Mouse (Mus musculus) neural tube, embryonic 14.5 days (tissue): Measurements from ENCODE around the gene Duxbl1. TPM values are rescaled to one million over a fixed set of nuclear protein-coding genes. Genes with fewer than 3 reads are reported as not detected.
A peak's percentile ranks its signal among the peaks of the same experiment; 100 is the strongest.
"Not testable (repeated sequence)": the region's sequence is repeated elsewhere in the genome, so short reads cannot be mapped to it uniquely, and the experiment has no call there.

Source experiments
- ATAC-seq: fragments of 200-750 bp; cut with Nextera tagmentation; 2 replicates; pipeline ENCODE4 v1.8.0; 2017; ENCODE audit warnings: low read depth, mild to moderate bottlenecking, moderate TSS enrichment, moderate library complexity
- H3K27ac ChIP-seq: fragments of 300-500 bp; sonication (generic); 2 replicates; pipeline ENCODE4 v1.5.1; 2014; ENCODE audit warnings: low read depth, mild to moderate bottlenecking, control low read depth, low read length, moderate library complexity, mixed read lengths
- H3K27me3 ChIP-seq: fragments of 300-500 bp; sonication (generic); 2 replicates; pipeline ENCODE4 v1.6.1; 2014; ENCODE audit warnings: low read length; ENCODE audit not compliant: control insufficient read depth, insufficient read depth
- H3K36me3 ChIP-seq: fragments of 300-500 bp; sonication (generic); 2 replicates; pipeline ENCODE4 v1.6.1; 2014; ENCODE audit warnings: low read length, mixed read lengths; ENCODE audit not compliant: control insufficient read depth, insufficient read depth
- H3K4me1 ChIP-seq: fragments of 300-500 bp; sonication (generic); 2 replicates; pipeline ENCODE4 v1.6.1; 2014; ENCODE audit warnings: low read length; ENCODE audit not compliant: control insufficient read depth, insufficient read depth
- H3K4me2 ChIP-seq: fragments of 300-500 bp; sonication (generic); 2 replicates; pipeline ENCODE4 v1.6.1; 2014; ENCODE audit warnings: mild to moderate bottlenecking, low read depth, low read length, control low read depth
- H3K4me3 ChIP-seq: fragments of 300-500 bp; sonication (generic); 2 replicates; pipeline ENCODE4 v1.5.1; 2014; ENCODE audit warnings: low read depth, low read length, control low read depth, mixed read lengths
- H3K9ac ChIP-seq: fragments of 300-500 bp; sonication (generic); replicated peaks from 2 replicates; pipeline ENCODE4 v1.6.1; 2014; ENCODE audit warnings: low read depth, mild to moderate bottlenecking, control low read depth, low read length, mixed read lengths
- H3K9me3 ChIP-seq: fragments of 300-500 bp; sonication (generic); 2 replicates; pipeline ENCODE4 v1.6.1; 2016; ENCODE audit warnings: low read length; ENCODE audit not compliant: control insufficient read depth
- WGBS: fragments of 180-500 bp; shearing (Covaris S2); extraction: QIAGEN DNeasy Blood & Tissue Kit; methylation state at CpG from one replicate; pipeline ENCODE4 v1.1.7; 2014; 5-methylcytosine and 5-hydroxymethylcytosine counted together
- polyA plus RNA-seq: library from polyadenylated mRNA; unstranded; fragments of >200 nt; fragmentation: Nextera tagmentation; extraction: Ambion mirVana; gene quantifications from 2 replicates; pipeline ENCODE4 v1.2.1, GENCODE M21; 2014

Gene Duxbl1
- 1.7 and 3.3 TPM in 2 replicates for polyA plus RNA-seq

GRCm38 (mm10) chr14:25978371-25979241 lies at the start of gene Duxbl1:
Gene Duxbl1, plus strand, starts transcription at chr14:25978577.
- not testable (repeated sequence) for H3K4me3 ChIP-seq, H3K9ac ChIP-seq, H3K36me3 ChIP-seq, H3K9me3 ChIP-seq, H3K27me3 ChIP-seq, H3K4me1 ChIP-seq
- Histone ChIP-seq H3K4me2 (peak within 1 kb of the TSS; percentile 24; the same call in 1 of the 2 replicates), H3K27ac (peak within 1 kb of the TSS; percentile 82)
- ATAC-seq: peak; percentile 94
- no CpG with 5 or more reads among the region's 25 CpGs for WGBS

GRCm38 (mm10) chr14:25936867-25937630 lies 41.3 kb upstream of the Duxbl1 start:
- H3K4me1 ChIP-seq, H3K9me3 ChIP-seq, H3K27me3 ChIP-seq, H3K4me2 ChIP-seq, H3K27ac ChIP-seq, H3K9ac ChIP-seq, ATAC-seq, H3K36me3 ChIP-seq, H3K4me3 ChIP-seq: not testable (repeated sequence)
- no CpG with 5 or more reads among the region's 5 CpGs for WGBS

- ATAC-seq, H3K4me3 ChIP-seq: not testable (repeated sequence)
Observed at GRCm38 (mm10) chr14:25938004-25938403, 40.4 kb upstream of the Duxbl1 start, which contains the start of gene Cphx1. Gene Cphx1, plus strand, starts transcription at chr14:25938304.

GRCm38 (mm10) chr14:25957861-25958260 lies 20.5 kb upstream of the Duxbl1 start:
- H3K27me3 ChIP-seq, H3K4me2 ChIP-seq, H3K9ac ChIP-seq, H3K4me1 ChIP-seq, H3K36me3 ChIP-seq, H3K27ac ChIP-seq, H3K4me3 ChIP-seq, H3K9me3 ChIP-seq, ATAC-seq: not testable (repeated sequence)
- no CpG with 5 or more reads among the region's 3 CpGs for WGBS

More at GRCm38 (mm10) chr14:25938004-25938403, 40.4 kb upstream of the Duxbl1 start, which contains the start of gene Cphx1:
- H3K36me3 ChIP-seq, H3K4me1 ChIP-seq, H3K9me3 ChIP-seq, H3K27ac ChIP-seq, H3K27me3 ChIP-seq, H3K9ac ChIP-seq, H3K4me2 ChIP-seq: not testable (repeated sequence)
- no CpG with 5 or more reads among the region's 8 CpGs for WGBS

GRCm38 (mm10) chr14:25979242-25979941 lies 1.0 kb downstream of the Duxbl1 start:
- not testable (repeated sequence) for H3K36me3 ChIP-seq, H3K9me3 ChIP-seq, H3K9ac ChIP-seq, H3K27me3 ChIP-seq, H3K4me1 ChIP-seq, H3K4me3 ChIP-seq
- 0% methylated on average over 7 of the region's 13 CpGs for WGBS
- H3K27ac ChIP-seq: peak overlapping the region; percentile 82
- peak; percentile 19; the same call in 1 of the 2 replicates for ATAC-seq
- peak overlapping the region; percentile 24; the same call in 1 of the 2 replicates for H3K4me2 ChIP-seq

- H3K4me2 ChIP-seq, H3K9ac ChIP-seq, ATAC-seq, H3K27ac ChIP-seq, H3K4me1 ChIP-seq, H3K27me3 ChIP-seq, H3K36me3 ChIP-seq, H3K9me3 ChIP-seq, H3K4me3 ChIP-seq: not testable (repeated sequence)
- 72% methylated on average over 6 of the region's 9 CpGs for WGBS
Observed at GRCm38 (mm10) chr14:25981880-25982279, 3.5 kb downstream of the Duxbl1 start.

GRCm38 (mm10) chr14:26007462-26007861 lies 29.1 kb downstream of the Duxbl1 start:
- H3K4me3 ChIP-seq, H3K27me3 ChIP-seq, H3K9ac ChIP-seq, H3K9me3 ChIP-seq, H3K4me1 ChIP-seq, H3K27ac ChIP-seq, ATAC-seq, H3K4me2 ChIP-seq, H3K36me3 ChIP-seq: not testable (repeated sequence)
- no CpG with 5 or more reads among the region's 2 CpGs for WGBS

- not testable (repeated sequence) for H3K4me1 ChIP-seq, H3K27me3 ChIP-seq, H3K27ac ChIP-seq, H3K36me3 ChIP-seq, H3K9ac ChIP-seq, H3K4me3 ChIP-seq, H3K4me2 ChIP-seq, ATAC-seq, H3K9me3 ChIP-seq
- no CpG with 5 or more reads among the region's 7 CpGs for WGBS
Observed at GRCm38 (mm10) chr14:26016414-26016813, 38.0 kb downstream of the Duxbl1 start.
